Mouse (Mus musculus) embryonic facial prominence, embryonic 11.5 days (tissue): ENCODE results near the gene Mrgpra1. TPM values are rescaled to one million over a fixed set of nuclear protein-coding genes. Genes with fewer than 3 reads are reported as not detected.
"Not testable (repeated sequence)": the region's sequence is repeated elsewhere in the genome, so short reads cannot be mapped to it uniquely, and the experiment has no call there.

ENCODE experiments used
- ATAC-seq: fragments of 200-750 bp; cut with Nextera tagmentation; replicated peaks from 2 replicates; pipeline ENCODE4 v1.8.0; 2017; ENCODE audit warnings: low read depth; ENCODE audit not compliant: insufficient number of reproducible peaks, low FRiP score, low TSS enrichment
- DNase-seq: peaks from one replicate; pipeline ENCODE4 v3.0.0-alpha.2; 2015; ENCODE audit warnings: low spot score
- H3K27ac ChIP-seq: fragments of 300-500 bp; sonication (generic); replicated peaks from 2 replicates; pipeline ENCODE4 v1.5.1; 2014; ENCODE audit warnings: mild to moderate bottlenecking, low read depth, low read length, control low read depth
- H3K27me3 ChIP-seq: fragments of 300-500 bp; sonication (generic); 2 replicates; pipeline ENCODE4 v1.6.1; 2014; ENCODE audit warnings: mild to moderate bottlenecking, low read length, moderate library complexity, mixed read lengths; ENCODE audit not compliant: control insufficient read depth, insufficient read depth
- H3K36me3 ChIP-seq: fragments of 300-500 bp; sonication (generic); replicated peaks from 2 replicates; pipeline ENCODE4 v1.6.1; 2014; ENCODE audit warnings: low read depth, mild to moderate bottlenecking, low read length, moderate library complexity, mixed read lengths; ENCODE audit not compliant: control insufficient read depth, insufficient read depth
- H3K4me1 ChIP-seq: fragments of 300-500 bp; sonication (generic); 2 replicates; pipeline ENCODE4 v1.6.1; 2014; ENCODE audit warnings: low read length, mixed read lengths; ENCODE audit not compliant: control insufficient read depth, insufficient read depth
- H3K4me2 ChIP-seq: fragments of 300-500 bp; sonication (generic); 2 replicates; pipeline ENCODE4 v1.6.1; 2014; ENCODE audit warnings: low read depth, mild to moderate bottlenecking, control low read depth, low read length, moderate library complexity
- H3K4me3 ChIP-seq: fragments of 300-500 bp; sonication (generic); 2 replicates; pipeline ENCODE4 v1.5.1; 2014; ENCODE audit warnings: low read depth, low read length, control low read depth
- H3K9ac ChIP-seq: fragments of 300-500 bp; sonication (generic); replicated peaks from 2 replicates; pipeline ENCODE4 v1.6.1; 2014; ENCODE audit warnings: mild to moderate bottlenecking, control low read depth, low read length
- H3K9me3 ChIP-seq: fragments of 300-500 bp; sonication (generic); replicated peaks from 2 replicates; pipeline ENCODE4 v1.6.1; 2016; ENCODE audit warnings: mild to moderate bottlenecking, low read length, inconsistent platforms, mixed read lengths; ENCODE audit not compliant: control insufficient read depth
- WGBS: fragments of 180-500 bp; shearing (Covaris S2); extraction: QIAGEN DNeasy Blood & Tissue Kit; methylation state at CpG from one replicate; pipeline ENCODE4 v1.1.7; 2014; 5-methylcytosine and 5-hydroxymethylcytosine counted together
- polyA plus RNA-seq: library from polyadenylated mRNA; unstranded; fragments of >200 nt; fragmentation: Nextera tagmentation; extraction: Ambion mirVana; gene quantifications from 2 replicates; pipeline ENCODE4 v1.2.1, GENCODE M21; 2014

Mrgpra1 gene
- polyA plus RNA-seq, 1 experiment from 2014 or later, result not detected

DNA sequence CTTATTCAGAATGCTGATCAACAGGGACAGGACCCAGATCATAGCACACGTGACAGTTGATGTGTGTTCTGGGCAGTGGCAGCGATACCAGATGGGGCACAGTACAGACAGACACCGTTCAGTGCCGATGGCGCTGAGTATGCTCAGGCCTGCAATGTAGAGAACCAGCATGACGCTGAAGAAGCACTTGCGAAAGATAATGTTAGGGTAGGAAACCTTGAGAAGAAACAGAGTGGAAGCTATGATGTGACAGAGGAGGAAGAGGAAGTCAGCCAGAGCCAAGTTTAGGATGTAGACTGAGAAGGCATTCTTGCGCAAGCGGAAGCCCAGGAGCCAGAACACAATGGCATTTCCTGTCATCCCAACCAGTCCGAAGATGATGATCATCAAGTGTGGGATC is 44.2 kb downstream of the Mrgpra1 start:
- Histone ChIP-seq H3K27ac (no peak overlapping the region), H3K9me3 (no peaks in the 10 kb centered on the region), H3K36me3 (no peaks in the 10 kb centered on the region), H3K4me2 (no peak overlapping the region), H3K9ac (no peak overlapping the region), H3K4me1 (no peaks in the 10 kb centered on the region), H3K27me3 (no peaks in the 10 kb centered on the region), H3K4me3 (no peak overlapping the region)
- no peak for DNase-seq
- WGBS, result 89% methylated on average over 10 of the region's 10 CpGs
- ATAC-seq, result no peak

GRCm38 (mm10) chr7:47304661-47305060 is 49.4 kb downstream of the Mrgpra1 start:
- H3K4me3 ChIP-seq, H3K27ac ChIP-seq, H3K4me1 ChIP-seq, H3K4me2 ChIP-seq, ATAC-seq, H3K36me3 ChIP-seq, DNase-seq, H3K9me3 ChIP-seq, H3K9ac ChIP-seq, H3K27me3 ChIP-seq: not testable (repeated sequence)
- 85% methylated on average over 5 of the region's 6 CpGs for WGBS

- ATAC-seq, H3K36me3 ChIP-seq, H3K27ac ChIP-seq, H3K9ac ChIP-seq, H3K9me3 ChIP-seq, H3K4me2 ChIP-seq, H3K27me3 ChIP-seq, H3K4me3 ChIP-seq, DNase-seq, H3K4me1 ChIP-seq: not testable (repeated sequence)
Observed at GRCm38 (mm10) chr7:47299612-47300011, 54.4 kb downstream of the Mrgpra1 start.

Other genes with a start within 250 kb of the Mrgpra1 start
- gene Ptpn5, start 220.6 kb downstream of the Mrgpra1 start, polyA plus RNA-seq, result 2.5 and 4.6 TPM in 2 replicates
- gene Mrgpra6, start 149.3 kb downstream of the Mrgpra1 start, polyA plus RNA-seq, result not detected in 2 replicates
- gene Mrgpra9, start 101.4 kb downstream of the Mrgpra1 start, polyA plus RNA-seq, result not detected in 2 replicates
- gene Mrgpra2a, start 97.9 kb upstream of the Mrgpra1 start, polyA plus RNA-seq, result not detected in 2 replicates
- not detected in 2 replicates for gene Mrgpra2b, start 174.6 kb upstream of the Mrgpra1 start, polyA plus RNA-seq
- not detected in 2 replicates for gene Mrgpra3, start 247.1 kb upstream of the Mrgpra1 start, polyA plus RNA-seq